Mouse (Mus musculus): ENCODE measurements at regions not wholly inside any gene's neighbourhood (a gene's known extent, or its start where the extent isn't known, plus 50 kb on each side); places are given as distances from the start of the nearest gene placed in this dataset.
"Not testable (repeated sequence)": the region's sequence is repeated elsewhere in the genome, so short reads cannot be mapped to it uniquely, and the experiment has no call there.

GRCm38 (mm10) chr9:113115576-113115975 is 592.5 kb downstream of the Pdcd6ip start:
- DNase-seq (ENCODE audit: extremely low read depth, insufficient read length, low spot score), result no peak

DNA sequence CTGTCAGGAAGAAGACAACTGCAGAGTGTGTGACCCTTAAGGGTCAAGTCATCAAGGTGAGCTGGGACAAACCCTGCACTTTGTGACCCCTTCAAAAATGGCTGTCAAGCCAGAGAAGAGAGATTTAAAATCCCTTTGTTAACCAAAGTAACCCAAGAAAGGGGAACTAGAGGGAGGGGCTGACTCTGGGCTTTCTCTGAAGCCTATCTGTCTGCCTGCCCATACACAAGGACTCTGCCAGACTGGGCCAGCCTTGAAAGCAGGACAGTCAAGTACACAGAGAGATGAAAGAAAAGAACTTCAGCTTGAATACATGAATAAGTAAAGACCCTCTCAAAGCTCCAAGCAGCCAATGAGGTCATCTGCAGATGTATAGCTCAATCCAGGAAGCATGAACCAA is 595.3 kb downstream of the Pdcd6ip start:
- no peak for DNase-seq (ENCODE audit: extremely low read depth, insufficient read length, low spot score)

- no peak for DNase-seq (ENCODE audit: extremely low read depth, insufficient read length, low spot score)
These were observed 606.3 kb downstream of the Pdcd6ip start for GRCm38 (mm10) chr9:113101733-113102132.

- DNase-seq (ENCODE audit: extremely low read depth, insufficient read length, low spot score), result no peak
These were observed 607.4 kb downstream of the Pdcd6ip start for GRCm38 (mm10) chr9:113100641-113101040.

DNA sequence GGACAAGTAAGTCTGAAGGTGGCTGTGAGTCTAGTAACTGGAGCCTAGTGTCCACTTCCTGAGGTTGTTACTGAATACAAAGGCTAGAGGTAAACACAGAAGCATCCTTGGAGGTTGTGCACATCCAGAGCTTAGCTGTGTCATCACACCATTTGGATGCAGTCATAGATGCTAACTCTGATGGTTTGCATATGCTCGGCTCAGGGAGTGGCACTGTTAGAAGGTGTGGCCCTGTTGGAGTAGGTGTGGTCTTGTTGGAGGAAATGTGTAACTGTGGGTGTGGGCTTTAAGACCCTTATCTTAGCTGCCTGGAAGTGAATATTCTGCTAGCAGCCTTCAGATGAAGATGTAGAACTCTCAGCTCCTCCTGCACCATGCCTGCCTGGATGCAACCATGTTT is 612.6 kb downstream of the Pdcd6ip start:
- not testable (repeated sequence) for DNase-seq (ENCODE audit: extremely low read depth, insufficient read length, low spot score)

DNA sequence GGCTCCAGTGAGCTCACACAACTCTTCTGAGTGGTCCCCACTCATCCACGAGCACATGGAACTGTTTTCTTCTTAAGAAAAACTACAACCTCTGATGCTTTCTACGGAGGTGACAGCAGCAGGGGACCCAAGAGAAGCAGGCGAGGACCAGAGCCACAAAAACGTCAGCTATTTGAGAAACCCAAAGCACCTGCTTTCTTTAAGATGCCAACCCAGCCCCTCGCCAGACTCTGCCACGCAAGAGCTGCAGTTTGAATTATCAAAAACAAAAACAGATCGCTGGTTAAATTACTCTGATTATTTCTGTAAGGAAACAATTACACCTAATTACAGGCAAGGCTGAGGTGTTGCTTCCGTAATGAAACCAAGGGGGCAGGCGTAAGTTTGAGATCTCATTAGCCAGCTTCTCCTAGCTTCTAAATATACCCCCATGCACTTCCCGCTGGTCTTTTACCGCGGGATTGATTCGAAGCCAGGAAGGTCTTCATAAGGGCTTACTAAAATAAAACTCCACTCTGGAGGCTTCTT is 614.1 kb downstream of the Pdcd6ip start:
- no peak for DNase-seq (ENCODE audit: extremely low read depth, insufficient read length, low spot score)

DNA sequence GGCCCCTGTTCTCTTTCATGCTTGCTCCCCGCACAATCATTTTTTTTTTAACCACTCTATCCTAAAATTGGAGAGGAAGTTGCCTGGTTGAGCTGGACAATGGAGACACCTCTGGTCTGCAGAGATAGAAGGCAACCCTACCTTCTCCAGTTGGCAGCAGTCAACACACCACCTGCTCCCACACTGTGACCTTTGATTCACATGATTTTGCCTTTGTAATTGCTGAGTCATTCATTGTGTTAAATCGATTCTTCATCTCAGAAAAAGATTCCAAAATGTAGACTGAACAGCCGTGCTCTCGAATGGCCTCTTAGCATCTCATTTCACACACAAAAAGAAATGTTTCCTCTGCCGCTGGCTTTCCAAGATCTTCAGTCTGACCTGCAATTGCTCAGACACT is 616.2 kb downstream of the Pdcd6ip start:
- DNase-seq (ENCODE audit: extremely low read depth, insufficient read length, low spot score), result no peak

GRCm38 (mm10) chr9:113087786-113088185 is 620.3 kb downstream of the Pdcd6ip start:
- no peak for DNase-seq (ENCODE audit: extremely low read depth, insufficient read length, low spot score)

DNA sequence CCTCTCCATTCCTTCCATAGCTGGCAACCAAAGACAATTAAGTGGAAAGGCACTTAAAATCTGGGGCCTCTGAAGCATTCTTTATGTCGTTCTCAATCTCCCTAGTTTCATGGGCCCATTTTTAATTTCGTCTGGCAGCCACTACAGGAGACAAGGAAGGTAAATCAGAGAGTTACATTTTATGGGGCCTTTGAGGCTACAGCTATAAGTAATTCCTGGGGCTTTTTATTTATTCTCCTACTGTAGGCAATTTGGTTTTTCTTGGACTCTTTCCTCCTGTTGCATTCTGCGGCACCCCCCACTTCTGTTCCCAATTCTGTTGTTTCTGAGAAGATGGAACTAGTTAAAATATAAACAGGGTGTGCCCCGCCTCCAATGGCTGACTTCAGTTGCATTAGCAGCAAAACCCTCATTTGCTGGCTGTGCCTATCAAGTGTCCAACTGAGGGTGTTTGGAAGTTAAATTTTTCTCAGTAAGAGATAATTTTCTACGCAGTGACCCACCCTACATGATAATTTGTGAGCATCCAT is 622.7 kb downstream of the Pdcd6ip start:
- DNase-seq (ENCODE audit: extremely low read depth, insufficient read length, low spot score), result no peak

DNA sequence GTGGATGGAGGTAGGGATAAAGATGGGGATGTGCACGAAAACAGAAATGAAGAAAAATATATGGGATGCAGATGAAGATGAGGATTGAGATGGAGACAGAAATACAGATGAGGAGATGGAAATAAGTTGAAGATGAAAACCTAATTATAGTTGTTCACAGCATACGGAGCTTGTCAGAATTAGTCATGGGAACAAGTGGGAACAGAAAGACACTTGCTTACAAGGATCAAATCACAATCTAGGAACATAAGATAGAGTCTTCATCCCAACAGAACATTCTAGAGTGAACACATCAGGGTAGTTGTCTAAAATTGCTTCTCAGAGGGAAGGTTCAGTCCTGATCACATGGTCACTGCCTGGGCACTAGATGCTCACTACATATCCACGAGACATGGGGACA is 633.2 kb downstream of the Pdcd6ip start:
- DNase-seq (ENCODE audit: extremely low read depth, insufficient read length, low spot score), result no peak

DNA sequence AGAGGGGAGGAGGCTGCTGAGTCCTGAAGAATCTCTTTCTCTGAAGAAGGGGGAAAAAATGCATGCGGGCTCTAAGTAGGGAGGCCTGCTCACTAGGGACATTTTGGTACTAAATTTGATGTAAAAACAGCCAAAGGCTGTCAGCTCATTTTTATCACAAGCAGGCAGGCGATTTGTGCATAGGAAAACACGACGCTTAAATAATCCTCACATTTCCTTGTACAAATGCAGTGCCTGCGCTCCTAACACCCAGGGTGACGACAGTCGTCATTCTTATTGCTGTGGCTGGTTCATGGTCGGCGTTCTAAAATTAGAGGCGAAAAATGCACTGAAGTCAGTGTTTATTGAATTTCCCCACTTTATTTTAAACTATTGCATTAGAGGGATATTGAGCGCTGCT is 650.6 kb downstream of the Pdcd6ip start:
- no peak for DNase-seq (ENCODE audit: extremely low read depth, insufficient read length, low spot score)

DNA sequence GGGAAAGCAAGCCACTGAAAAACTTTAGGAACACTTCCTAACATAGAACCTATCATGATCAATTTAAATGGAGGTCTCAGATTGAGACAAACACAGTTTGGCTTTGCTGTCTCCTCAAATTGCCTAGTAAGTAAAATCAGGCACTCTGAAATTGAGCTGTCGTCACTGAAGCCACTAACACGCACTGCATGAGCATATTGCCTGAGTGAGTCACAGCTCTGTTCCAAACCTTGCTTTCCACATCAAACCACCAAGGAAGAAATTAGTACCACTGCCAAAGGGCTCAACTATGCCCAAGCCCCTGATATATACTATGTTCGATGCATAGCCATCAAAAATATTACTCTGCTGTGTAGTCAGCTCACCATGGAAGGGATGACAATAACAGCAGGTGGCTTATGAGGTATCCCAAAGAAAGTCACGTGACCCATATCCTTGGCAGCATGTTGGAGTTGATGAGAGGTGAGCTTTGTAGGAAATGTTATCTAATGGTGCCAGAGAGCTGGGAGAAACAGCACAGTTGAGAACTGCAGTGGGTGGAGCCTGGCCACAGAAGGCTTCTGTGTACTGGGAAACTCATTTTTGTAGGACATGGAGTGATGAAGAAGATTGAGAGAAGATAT is 663.4 kb downstream of the Pdcd6ip start:
- no peak for DNase-seq (ENCODE audit: extremely low read depth, insufficient read length, low spot score)

- DNase-seq (ENCODE audit: extremely low read depth, insufficient read length, low spot score), result no peak
These were observed 667.2 kb downstream of the Pdcd6ip start for GRCm38 (mm10) chr9:113040885-113041284.

DNA sequence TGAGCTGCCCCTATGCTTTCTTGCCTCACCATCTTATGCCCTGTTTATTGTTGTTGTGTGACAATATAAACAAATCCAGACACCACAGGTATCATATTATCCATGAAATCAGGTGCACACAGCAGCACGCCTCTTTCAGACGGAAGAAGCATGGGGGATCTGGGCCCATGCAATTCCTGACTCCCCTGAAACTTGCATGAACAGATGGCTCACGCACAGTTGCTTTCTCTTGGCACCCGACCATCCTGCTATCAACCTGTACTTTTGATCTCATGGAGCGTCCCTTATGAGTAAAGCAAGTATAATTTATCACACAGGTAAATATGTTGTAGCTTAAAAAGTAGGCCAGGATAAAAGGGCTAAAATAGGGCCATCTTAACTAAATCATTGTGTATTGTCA is 674.1 kb downstream of the Pdcd6ip start:
- DNase-seq (ENCODE audit: extremely low read depth, insufficient read length, low spot score), result no peak

DNA sequence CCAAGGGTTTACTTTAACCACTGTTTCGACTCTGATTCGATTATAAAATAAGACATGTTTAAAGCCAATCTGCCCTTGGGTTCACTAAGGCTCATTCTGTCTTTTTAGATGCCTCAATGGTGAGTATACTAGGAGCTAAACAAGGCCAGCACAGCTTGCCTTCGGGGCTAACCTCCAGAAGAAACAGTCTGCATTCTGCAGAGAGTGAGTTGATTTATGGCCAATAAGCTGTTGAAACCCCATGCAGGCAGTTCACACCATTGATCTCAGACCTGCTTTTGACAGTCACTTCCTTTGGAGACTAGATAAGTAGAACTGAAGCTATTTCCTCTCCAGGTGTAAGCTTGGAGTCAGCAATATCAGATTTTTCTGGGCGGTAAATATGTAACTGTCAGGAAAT is 679.0 kb downstream of the Pdcd6ip start:
- DNase-seq (ENCODE audit: extremely low read depth, insufficient read length, low spot score), result no peak

DNA sequence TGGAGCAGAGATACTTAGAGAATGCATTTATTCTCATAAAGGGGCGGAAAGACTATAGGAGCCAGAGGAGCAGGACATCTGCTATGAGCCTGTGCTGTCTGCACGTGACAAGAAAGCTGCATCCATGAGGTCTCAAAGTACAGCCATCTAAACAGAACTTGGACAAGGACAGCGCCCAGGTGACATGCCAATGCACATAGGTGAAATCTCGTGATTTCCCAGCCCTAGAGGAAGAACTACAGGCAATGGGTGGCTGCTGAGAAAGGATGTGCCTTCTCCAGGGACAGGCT is 681.2 kb downstream of the Pdcd6ip start:
- no peak for DNase-seq (ENCODE audit: extremely low read depth, insufficient read length, low spot score)

DNA sequence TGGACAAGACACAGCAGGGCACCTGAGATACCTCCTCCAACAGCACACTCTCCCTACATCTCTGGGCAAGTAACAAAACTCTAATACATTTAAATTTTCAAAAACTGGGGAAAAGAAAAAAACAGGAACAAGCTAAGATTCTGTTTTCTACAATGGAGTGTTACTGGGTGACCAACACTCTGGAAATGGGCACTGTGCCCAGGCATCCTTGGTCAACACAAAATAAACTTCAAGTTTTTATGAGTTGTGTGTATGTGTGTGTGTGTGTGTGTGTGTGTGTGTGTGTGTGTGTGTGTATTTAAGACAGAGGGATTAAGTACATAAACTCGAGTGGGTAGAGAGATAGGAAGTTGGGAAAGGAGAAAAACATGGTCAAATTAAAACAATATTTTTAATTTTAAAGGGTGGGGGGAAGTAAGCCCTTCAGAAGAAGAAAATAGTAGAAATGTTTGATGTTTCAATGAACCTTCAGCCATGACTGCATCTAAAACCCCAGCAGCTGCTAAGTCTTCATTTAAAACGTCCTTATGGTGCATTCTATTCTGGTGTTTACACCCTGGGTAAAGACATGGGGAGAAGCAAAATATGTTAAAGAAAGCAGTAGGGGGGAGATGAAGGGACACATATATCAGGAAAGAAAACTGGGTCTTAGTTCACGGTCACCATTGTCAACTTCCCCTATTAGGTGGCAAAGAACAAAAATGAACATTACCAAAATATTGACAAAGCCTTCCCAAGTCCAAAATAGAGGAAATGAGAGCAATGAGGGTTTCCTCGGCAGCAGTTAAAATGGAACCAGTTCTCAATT is 681.8 kb downstream of the Pdcd6ip start:
- DNase-seq (ENCODE audit: extremely low read depth, insufficient read length, low spot score), result no peak

DNA sequence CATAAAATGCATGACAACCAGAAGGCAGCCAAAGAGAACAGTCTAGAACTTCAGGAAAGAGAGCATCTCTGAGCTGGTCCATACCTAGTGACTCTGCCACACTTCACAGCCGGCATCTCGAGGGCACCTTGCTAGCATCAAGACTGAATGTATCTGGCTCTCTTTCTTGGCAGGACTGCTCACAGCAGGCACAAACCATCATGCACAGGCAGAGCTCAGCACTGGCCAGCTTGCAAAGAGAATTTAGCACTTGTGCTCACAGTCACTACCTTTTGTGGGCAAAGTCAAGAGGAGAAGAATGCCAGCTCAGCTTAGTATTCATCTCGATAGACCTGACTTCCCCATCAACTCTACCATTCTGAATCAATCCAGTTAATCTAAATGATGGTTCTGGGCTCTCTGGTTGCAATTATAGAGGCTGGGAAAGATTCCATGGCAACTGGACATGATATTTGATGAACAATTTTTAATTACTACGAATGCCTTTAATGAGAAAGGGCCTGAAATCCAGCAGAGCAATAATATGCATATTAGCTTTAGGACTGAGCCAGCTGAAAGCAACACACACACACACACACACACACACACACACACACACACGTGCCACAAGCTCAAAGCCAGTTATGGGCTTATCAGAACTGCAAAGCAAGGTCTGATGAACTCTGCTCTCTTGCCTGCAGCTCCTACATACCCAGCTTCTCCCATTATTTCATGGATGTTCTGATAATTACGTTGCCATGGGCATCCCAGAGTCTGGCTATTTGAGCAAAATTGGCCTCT is 686.0 kb downstream of the Pdcd6ip start:
- DNase-seq (ENCODE audit: extremely low read depth, insufficient read length, low spot score), result no peak

- no peak for DNase-seq (ENCODE audit: extremely low read depth, insufficient read length, low spot score)
These were observed 688.5 kb downstream of the Pdcd6ip start for GRCm38 (mm10) chr9:113019576-113019975.

- no peak for DNase-seq (ENCODE audit: extremely low read depth, insufficient read length, low spot score)
These were observed 700.0 kb downstream of the Pdcd6ip start for GRCm38 (mm10) chr9:113008106-113008505.

DNA sequence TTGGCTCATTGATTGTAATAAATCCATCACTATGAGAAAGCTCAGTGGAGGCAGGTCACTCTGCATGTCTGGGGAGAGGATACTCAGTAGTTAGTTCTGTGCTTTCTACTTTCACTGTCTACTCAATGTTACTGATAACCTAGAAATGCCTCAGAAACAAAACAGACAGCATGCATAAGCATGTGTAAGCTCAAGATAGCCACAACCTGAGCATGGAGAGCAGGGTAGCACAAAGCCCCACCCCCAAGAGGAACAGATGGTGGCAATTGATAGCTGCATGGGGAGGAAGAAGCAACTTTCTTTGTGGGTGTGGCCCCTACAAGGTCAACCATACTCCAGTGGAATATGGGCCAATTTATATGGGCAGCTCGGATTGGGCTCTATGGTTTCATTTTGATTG is 711.9 kb downstream of the Pdcd6ip start:
- DNase-seq (ENCODE audit: extremely low read depth, insufficient read length, low spot score), result no peak
